Mouse (Mus musculus) ES-E14 (cell line): ENCODE measurements at regions not wholly inside any gene's neighbourhood (a gene's known extent, or its start where the extent isn't known, plus 50 kb on each side); places are given as distances from the start of the nearest gene placed in this dataset.

Source experiments
- DNase-seq: peaks from one replicate; pipeline ENCODE4 v3.0.0-alpha.2; 2013; ENCODE audit warnings: low read depth, low spot score
- H3K27ac ChIP-seq: 2 replicates; pipeline ENCODE4 v1.5.1; 2012; ENCODE audit warnings: low read depth, mild to moderate bottlenecking, low read length, moderate library complexity, mixed read lengths; ENCODE audit not compliant: poor library complexity, insufficient read depth, severe bottlenecking
- H3K36me3 ChIP-seq: 2 replicates; pipeline ENCODE4 v1.6.1; 2012; ENCODE audit warnings: mild to moderate bottlenecking, low read length, moderate library complexity, mixed read lengths; ENCODE audit not compliant: control insufficient read depth, poor library complexity, insufficient read depth, severe bottlenecking
- H3K4me1 ChIP-seq, 2 experiments: fragments of 150-350 bp in 1 of 2; sonication (generic) in 1 of 2; 2 replicates each; pipeline ENCODE4 v1.6.1; 2012; ENCODE audit warnings: low read length in 2 of 2, mild to moderate bottlenecking in 1 of 2, mixed read lengths in 1 of 2; ENCODE audit not compliant: control insufficient read depth in 2 of 2, insufficient read depth in 2 of 2, poor library complexity in 1 of 2
- H3K4me3 ChIP-seq, 2 experiments: fragments of 150-350 bp in 1 of 2; sonication (generic) in 1 of 2; 2 replicates each; pipeline ENCODE4 v1.5.1; 2012; ENCODE audit warnings: low read length in 2 of 2, low read depth in 1 of 2, mild to moderate bottlenecking in 1 of 2, mixed read lengths in 1 of 2; ENCODE audit not compliant: insufficient read depth in 1 of 2, poor library complexity in 1 of 2, severe bottlenecking in 1 of 2
- H3K9ac ChIP-seq: 2 replicates; pipeline ENCODE4 v1.6.1; 2012; ENCODE audit warnings: low read depth, mild to moderate bottlenecking, low read length, mixed read lengths; ENCODE audit not compliant: poor library complexity, insufficient read depth, severe bottlenecking
- H3K9me3 ChIP-seq: fragments of 150-350 bp; sonication (generic); 2 replicates; pipeline ENCODE4 v1.6.1; 2012; ENCODE audit warnings: low read depth, mild to moderate bottlenecking, low read length; ENCODE audit not compliant: control insufficient read depth, insufficient read depth
- CHD2 ChIP-seq: IDR thresholded peaks from 2 replicates; pipeline ENCODE4 v1.6.1; 2014; ENCODE audit warnings: mild to moderate bottlenecking, low read depth, low read length, inconsistent platforms
- HCFC1 ChIP-seq: IDR thresholded peaks from 2 replicates; pipeline ENCODE4 v1.6.1; 2012; ENCODE audit warnings: low read length, inconsistent platforms, borderline replicate concordance; ENCODE audit not compliant: insufficient read depth
- MAFK ChIP-seq: IDR thresholded peaks from 2 replicates; pipeline ENCODE4 v1.6.1; 2014; ENCODE audit warnings: mild to moderate bottlenecking, low read depth, low read length, inconsistent platforms; ENCODE audit not compliant: insufficient read depth
- ZC3H11A ChIP-seq: IDR thresholded peaks from 2 replicates; pipeline ENCODE4 v1.6.1; 2012; ENCODE audit warnings: low read depth, mild to moderate bottlenecking, inconsistent platforms, low read length, borderline replicate concordance
- ZNF384 ChIP-seq: IDR thresholded peaks from 2 replicates; pipeline ENCODE4 v1.6.1; 2012; ENCODE audit warnings: low read depth, low read length, inconsistent platforms
- in situ Hi-C, 2 experiments: fragments of 600-800 bp; cut with MboI; formaldehyde crosslinking; loops; one replicate each; pipeline ENCODE4 v1.15.1; 2025; ENCODE audit warnings: low sequenced_read_pairs in 2 of 2, inconsistent platforms in 1 of 2; ENCODE audit not compliant: unreplicated experiment in 2 of 2

GRCm38 (mm10) chr4:153206789-153207457 is 275.7 kb downstream of the Ajap1 start:
- TF ChIP-seq HCFC1: no peak
- TF ChIP-seq ZNF384: no peak
- TF ChIP-seq MAFK: no peak
- TF ChIP-seq CHD2: no peak
- no peak for TF ChIP-seq ZC3H11A
- in situ Hi-C loops: no loop called here
- H3K4me1 ChIP-seq: peaks cover 0 to 4% of the 10 kb centered on the region in 2 experiments; a peak in 2 of 4 replicates
- no peak overlapping the region for H3K4me3 ChIP-seq
- no peaks in the 10 kb centered on the region for H3K36me3 ChIP-seq
- H3K27ac ChIP-seq: no peak overlapping the region
- no peak overlapping the region for H3K9ac ChIP-seq
- no peak for DNase-seq
- no peaks in the 10 kb centered on the region for H3K9me3 ChIP-seq

- H3K36me3 ChIP-seq: no peaks in the 10 kb centered on the region
- no peaks in the 10 kb centered on the region for H3K4me1 ChIP-seq
- in situ Hi-C loops: no loop called here
- H3K9ac ChIP-seq: no peak overlapping the region
- no peak for DNase-seq
- no peak overlapping the region for H3K27ac ChIP-seq
- no peak for TF ChIP-seq ZC3H11A
- TF ChIP-seq CHD2: no peak
- TF ChIP-seq MAFK: no peak
- no peak for TF ChIP-seq HCFC1
- H3K9me3 ChIP-seq: no peaks in the 10 kb centered on the region
- H3K4me3 ChIP-seq: no peak overlapping the region
Observed at GRCm38 (mm10) chr4:153204764-153205163, 277.8 kb downstream of the Ajap1 start.

GRCm38 (mm10) chr4:153200799-153201770 is 281.5 kb downstream of the Ajap1 start:
- H3K27ac ChIP-seq: no peak overlapping the region

GRCm38 (mm10) chr4:153189485-153189884 is 293.1 kb downstream of the Ajap1 start:
- no peak overlapping the region for H3K4me3 ChIP-seq
- H3K27ac ChIP-seq: no peak overlapping the region
- H3K9ac ChIP-seq: no peak overlapping the region
- H3K36me3 ChIP-seq: no peaks in the 10 kb centered on the region
- no peaks in the 10 kb centered on the region for H3K9me3 ChIP-seq
- TF ChIP-seq MAFK: peak; percentile 38; the same call in 1 of the 2 replicates
- TF ChIP-seq HCFC1: no peak
- H3K4me1 ChIP-seq: peaks cover 5 to 23% of the 10 kb centered on the region in 2 experiments; a peak in 3 of 4 replicates
- in situ Hi-C loops: no loop called here
- peak; percentile 86 for DNase-seq

More at GRCm38 (mm10) chr4:153200799-153201770, 281.5 kb downstream of the Ajap1 start:
- Histone ChIP-seq H3K9me3 (no peaks in the 10 kb centered on the region), H3K4me1 (no peaks in the 10 kb centered on the region), H3K9ac (no peak overlapping the region), H3K4me3 (no peak overlapping the region), H3K36me3 (no peaks in the 10 kb centered on the region)
- in situ Hi-C loops: no loop called here
- TF ChIP-seq ZC3H11A (no peak), ZNF384 (no peak), HCFC1 (no peak), CHD2 (no peak), MAFK (no peak)
- no peak for DNase-seq
